Mouse (Mus musculus) cerebellum, postnatal 4 days (tissue): Measurements from ENCODE around the gene Zfp646.
A peak's percentile ranks its signal among the peaks of the same experiment; 100 is the strongest.
"Not testable (repeated sequence)": the region's sequence is repeated elsewhere in the genome, so short reads cannot be mapped to it uniquely, and the experiment has no call there.

Experiments used
- DNase-seq, 2 experiments: peaks; one replicate each; pipeline ENCODE4 v3.0.0; 2022; ENCODE audit warnings: low spot score in 2 of 2, mixed read lengths in 1 of 2

The Zfp646 gene

GRCm38 (mm10) chr7:127876041-127876466 lies at the start of gene Zfp646:
Zfp646 (plus strand) TSS chr7:127876221.
- no peak for DNase-seq

GRCm38 (mm10) chr7:127835550-127835949 lies 40.5 kb upstream of the Zfp646 start:
- no peak for DNase-seq

GRCm38 (mm10) chr7:127837473-127837872 lies 38.5 kb upstream of the Zfp646 start:
- no peak for DNase-seq

GRCm38 (mm10) chr7:127837878-127838277 lies 38.1 kb upstream of the Zfp646 start:
- not testable (repeated sequence) for DNase-seq

- not testable (repeated sequence) for DNase-seq
These were observed 36.0 kb upstream of the Zfp646 start for GRCm38 (mm10) chr7:127840031-127840430.

GRCm38 (mm10) chr7:127840886-127841285 lies 35.1 kb upstream of the Zfp646 start:
- peak in 1 of 2 experiments; percentile 42 for DNase-seq

GRCm38 (mm10) chr7:127841340-127842000 lies 34.6 kb upstream of the Zfp646 start:
- DNase-seq: peak; percentile 83 to 92

- DNase-seq: peak; percentile 49 to 60
These were observed 33.9 kb upstream of the Zfp646 start for GRCm38 (mm10) chr7:127842001-127842718.

- DNase-seq: no peak
These were observed 25.8 kb upstream of the Zfp646 start for GRCm38 (mm10) chr7:127849973-127850875.

- no peak for DNase-seq
These were observed 25.1 kb upstream of the Zfp646 start for GRCm38 (mm10) chr7:127850906-127851305.

GRCm38 (mm10) chr7:127858258-127858657 lies 17.8 kb upstream of the Zfp646 start:
- no peak for DNase-seq

- DNase-seq: no peak
These were observed 9.6 kb upstream of the Zfp646 start for GRCm38 (mm10) chr7:127866434-127866833.

- no peak for DNase-seq
These were observed 8.4 kb upstream of the Zfp646 start for GRCm38 (mm10) chr7:127867641-127868040.

- no peak for DNase-seq
These were observed 6.7 kb upstream of the Zfp646 start for GRCm38 (mm10) chr7:127869149-127869810.

GRCm38 (mm10) chr7:127870136-127870821 lies 5.7 kb upstream of the Zfp646 start:
- no peak for DNase-seq

GRCm38 (mm10) chr7:127874812-127875626 lies 1.0 kb upstream of the Zfp646 start:
- no peak for DNase-seq

- peak; percentile 87 to 95 for DNase-seq
These were observed 407 bp upstream of the Zfp646 start for GRCm38 (mm10) chr7:127875627-127876001.

GRCm38 (mm10) chr7:127876467-127877348 lies 687 bp downstream of the Zfp646 start, which contains the start of gene Zfp668:
Zfp668 (minus strand) TSS chr7:127876828.
- DNase-seq: peak; percentile 76 to 87

- DNase-seq: no peak
These were observed 3.3 kb downstream of the Zfp646 start for GRCm38 (mm10) chr7:127879301-127879700.
